Mouse (Mus musculus) heart, postnatal 0 days (tissue): ENCODE results near the gene Inava.

ENCODE experiments used
- CTCF ChIP-seq: IDR thresholded peaks from 2 replicates; pipeline ENCODE4 v1.5.1; 2016; ENCODE audit warnings: antibody characterized with exemption, control low read depth, low read depth
- EP300 ChIP-seq: IDR thresholded peaks from 2 replicates; pipeline ENCODE4 v1.6.1; 2016; ENCODE audit warnings: antibody characterized with exemption, low read depth

DNA sequence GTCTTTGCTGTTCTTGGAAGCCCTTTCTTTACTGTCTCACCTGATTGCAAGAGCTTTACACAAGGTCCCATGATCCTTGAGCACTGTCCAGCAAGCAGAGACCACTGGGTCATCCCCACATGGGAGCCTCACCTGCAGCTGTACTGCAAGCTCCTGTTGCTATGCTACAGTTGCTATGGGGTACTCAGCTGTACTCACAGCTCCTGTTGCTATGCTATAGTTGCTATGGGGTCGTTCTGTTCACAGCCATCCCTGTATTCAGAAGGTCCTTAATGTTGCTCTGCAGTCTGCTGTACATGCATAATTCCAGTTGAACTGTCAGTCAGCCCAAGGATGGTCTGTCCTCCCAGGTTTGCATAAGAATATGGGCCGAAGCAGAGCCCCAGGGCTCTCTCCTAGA, 68.6 kb downstream of the Inava start:
- TF ChIP-seq EP300 (no peak), CTCF (no peak)
